Mouse (Mus musculus): ENCODE results near the gene Psmc3ip.

Gene Psmc3ip

GRCm38 (mm10) chr11:101079746-101080145 is 15.5 kb downstream of the Psmc3ip start:
- DNase-seq (ENCODE audit: low spot score in 2 of 2) = no peak

- DNase-seq (ENCODE audit: low spot score in 2 of 2) = no peak
Measured at GRCm38 (mm10) chr11:101078121-101078520, 17.1 kb downstream of the Psmc3ip start, which contains the start of gene Hsd17b1. Gene Hsd17b1, plus strand, starts transcription at chr11:101078411.

- no peak for DNase-seq (ENCODE audit: low spot score in 2 of 2)
Measured at GRCm38 (mm10) chr11:101071810-101072428, 23.3 kb downstream of the Psmc3ip start.

DNA sequence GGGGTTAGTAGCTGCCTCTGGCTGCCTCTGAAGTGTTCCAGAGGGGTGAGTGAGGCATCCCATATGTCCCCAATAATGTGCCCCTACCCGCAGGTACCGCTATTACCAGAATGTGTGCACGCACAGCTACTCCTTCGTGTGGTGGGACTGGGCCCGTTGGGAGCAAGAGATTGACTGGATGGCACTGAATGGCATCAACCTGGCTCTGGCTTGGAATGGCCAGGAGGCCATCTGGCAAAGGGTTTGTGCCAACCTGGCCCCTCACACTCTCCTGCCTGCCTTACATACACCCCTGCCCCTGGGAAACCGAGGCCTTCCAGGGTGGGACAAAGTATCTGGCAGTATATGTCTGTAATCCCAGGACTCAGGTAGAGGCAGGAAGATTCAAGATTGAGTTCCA is 24.2 kb downstream of the Psmc3ip start:
- no peak for DNase-seq (ENCODE audit: low spot score in 2 of 2)

DNA sequence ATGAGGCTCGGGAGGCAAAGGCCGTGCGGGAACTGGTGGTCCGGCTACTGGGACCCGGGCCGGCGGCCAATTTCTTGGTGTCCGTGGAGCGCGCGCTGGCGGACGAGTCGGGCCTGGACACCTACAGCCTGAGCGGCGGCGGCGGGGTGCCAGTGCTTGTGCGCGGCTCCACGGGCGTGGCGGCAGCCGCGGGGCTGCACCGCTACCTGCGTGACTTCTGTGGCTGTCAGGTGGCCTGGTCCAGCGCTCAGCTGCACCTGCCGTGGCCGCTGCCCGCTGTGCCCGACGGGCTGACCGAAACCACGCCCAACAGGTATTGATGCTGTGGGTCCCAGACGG is 25.1 kb downstream of the Psmc3ip start:
- DNase-seq (ENCODE audit: low spot score in 2 of 2) = no peak

DNA sequence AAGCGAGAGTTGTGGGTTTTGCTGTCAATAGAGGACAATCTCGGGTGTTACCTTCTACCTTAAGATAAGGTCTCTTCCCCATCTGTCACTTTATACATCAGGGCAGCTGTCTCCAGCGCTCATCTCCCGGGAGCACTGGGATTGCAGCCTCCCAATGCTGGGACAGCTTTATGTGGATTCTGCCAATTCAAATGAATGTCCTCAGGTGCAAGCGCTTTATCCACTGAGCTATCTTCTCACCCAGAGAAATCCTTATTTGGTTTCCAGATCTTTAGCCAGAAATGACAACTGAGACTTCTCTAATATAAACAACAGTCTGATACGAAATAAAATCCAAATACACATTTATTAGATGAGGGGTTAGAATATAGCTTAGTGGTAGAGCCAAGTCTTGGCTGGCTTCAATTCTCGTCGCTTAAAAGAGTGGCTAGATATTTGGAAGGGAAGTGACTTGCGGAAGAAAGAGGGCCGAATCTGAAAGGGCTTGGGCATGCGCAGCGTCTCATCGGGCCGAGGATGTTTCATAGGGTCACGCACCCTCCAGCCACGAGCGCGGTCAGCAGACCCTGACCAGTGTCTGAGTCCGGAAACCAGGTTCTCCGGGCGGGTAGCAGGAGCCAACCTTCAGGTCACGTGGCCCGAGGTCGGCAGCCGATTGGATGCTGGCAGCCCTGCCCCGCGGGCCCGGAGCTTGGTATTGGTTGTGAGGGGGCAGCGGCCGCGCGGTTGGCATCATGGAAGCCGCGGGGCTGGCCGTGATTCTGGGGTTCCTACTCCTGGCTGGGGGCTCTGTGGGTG is 25.6 kb downstream of the Psmc3ip start, which contains the start of gene Naglu:
Gene Naglu (plus strand): TSS at position 622 of the 798 bp plus-strand sequence.
- DNase-seq (ENCODE audit: low spot score in 2 of 2) = peak; percentile 91 to 97

DNA sequence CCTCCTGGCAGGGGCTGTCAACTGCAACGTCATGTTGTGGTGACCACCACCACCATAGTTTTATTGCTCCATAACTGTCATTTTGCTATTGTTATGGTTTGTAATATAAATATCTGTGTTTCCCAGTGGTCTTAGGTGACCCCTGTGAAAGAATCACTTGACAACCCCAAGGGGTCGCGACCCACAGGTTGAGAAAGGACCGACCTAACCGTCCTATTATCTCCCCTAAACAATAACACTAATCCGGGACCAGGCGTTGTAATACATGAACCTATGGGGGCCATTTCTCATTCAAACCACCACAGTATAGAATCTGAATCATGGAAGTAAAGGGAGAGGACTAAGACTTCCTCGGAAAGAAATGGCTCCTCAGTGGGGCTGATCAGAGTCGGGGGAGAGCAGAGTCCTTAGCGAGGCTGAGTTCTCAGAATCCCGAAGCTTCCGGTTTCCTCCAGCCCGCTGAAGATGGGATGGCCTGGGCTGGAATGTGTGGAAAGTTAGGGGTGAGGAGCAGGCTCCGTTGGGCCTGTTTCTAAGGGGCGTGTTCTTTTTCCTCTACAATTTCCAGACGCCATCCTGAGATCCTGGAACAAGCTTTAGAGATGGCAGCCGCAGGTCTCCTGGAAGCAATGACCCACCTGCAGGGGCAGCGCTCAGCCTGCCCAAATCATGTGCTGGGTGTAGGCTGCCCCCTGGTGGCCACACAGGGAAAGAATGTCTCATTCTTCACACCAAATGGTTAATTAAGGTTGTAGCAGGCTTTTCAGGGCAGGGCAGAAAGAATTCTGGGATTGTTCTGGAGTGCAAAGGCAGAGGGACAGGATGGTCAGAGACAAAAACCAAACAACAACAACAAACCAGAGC is 28.5 kb downstream of the Psmc3ip start:
- peak; percentile 87 to 91 for DNase-seq (ENCODE audit: low spot score in 2 of 2)

DNA sequence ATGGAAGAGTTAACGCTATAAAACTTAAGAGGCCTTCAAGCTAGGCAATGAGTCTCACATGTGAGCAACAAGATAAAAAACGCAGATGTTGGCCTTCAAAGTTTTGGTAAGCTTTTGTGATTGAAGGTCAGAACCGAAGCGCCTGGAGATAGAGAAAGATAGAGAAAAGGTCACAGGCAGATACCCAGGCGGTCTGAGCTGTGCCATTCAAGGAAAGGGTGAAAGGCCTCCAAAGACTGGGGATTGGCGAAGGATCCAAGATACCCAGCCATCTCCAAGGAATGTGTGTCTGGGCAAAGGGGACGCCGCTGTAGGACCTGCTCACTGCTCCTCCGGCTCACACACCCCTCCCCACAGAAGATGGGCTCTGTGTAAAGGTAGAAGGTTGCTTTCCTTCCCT is 30.2 kb downstream of the Psmc3ip start:
- no peak for DNase-seq (ENCODE audit: low spot score in 2 of 2)

DNA sequence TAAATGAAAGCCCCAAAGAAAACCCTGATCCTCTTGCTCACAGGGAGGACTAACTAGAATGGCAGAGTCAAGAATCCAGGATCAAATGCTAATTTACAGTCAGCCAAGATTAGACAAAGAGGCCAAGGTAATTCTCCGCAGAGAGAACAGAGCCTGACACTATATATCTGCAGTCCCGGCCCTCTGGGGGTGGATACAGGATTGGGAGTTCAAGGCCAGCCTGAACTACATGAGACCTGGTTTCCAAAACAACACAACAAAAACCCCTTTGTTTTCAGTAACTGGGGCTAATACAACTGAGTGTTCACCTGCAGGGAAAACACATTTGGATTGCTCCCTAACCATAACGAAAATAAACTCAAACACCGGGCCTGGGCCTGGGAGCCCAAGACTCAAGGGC is 30.8 kb downstream of the Psmc3ip start:
- peak in 1 of 2 experiments; percentile 46 for DNase-seq (ENCODE audit: low spot score in 2 of 2)

DNA sequence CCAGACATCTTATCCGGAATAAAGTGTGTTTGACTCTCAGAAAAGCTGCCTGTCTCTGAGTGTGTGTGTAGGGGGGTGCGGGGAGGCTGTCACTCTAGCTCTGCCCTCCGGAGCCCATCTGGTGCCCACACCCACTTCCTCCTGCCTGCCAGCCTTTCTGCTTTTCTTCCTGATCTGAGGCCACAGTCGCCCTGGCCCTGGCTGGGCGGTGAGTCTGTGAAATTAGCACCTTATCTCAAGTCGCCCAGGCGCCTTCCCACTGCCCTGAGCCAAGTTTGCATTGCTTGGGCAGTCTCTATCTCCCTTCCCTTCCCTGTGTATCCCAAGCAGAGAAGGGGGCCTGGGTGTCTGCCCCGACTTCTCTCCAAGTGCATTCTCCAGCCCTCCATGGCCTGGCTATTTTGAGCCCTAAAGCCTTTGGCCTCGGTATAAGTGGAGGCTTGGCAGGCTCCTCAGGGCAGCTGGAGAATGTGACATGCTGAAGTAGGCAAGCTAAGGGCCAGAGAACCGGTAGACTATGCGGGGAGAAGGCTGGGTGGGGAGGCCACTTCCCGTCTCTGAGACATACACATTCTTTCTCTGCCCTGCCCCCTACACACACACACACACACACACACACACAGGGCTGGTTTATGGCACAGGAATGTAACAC is 31.4 kb downstream of the Psmc3ip start:
- peak; percentile 79 to 93 for DNase-seq (ENCODE audit: low spot score in 2 of 2)

GRCm38 (mm10) chr11:101062971-101063675 is 32.1 kb downstream of the Psmc3ip start:
- no peak for DNase-seq (ENCODE audit: low spot score in 2 of 2)

GRCm38 (mm10) chr11:101062165-101062884 is 32.9 kb downstream of the Psmc3ip start:
- DNase-seq (ENCODE audit: low spot score in 2 of 2) = peak in 1 of 2 experiments; percentile 35

DNA sequence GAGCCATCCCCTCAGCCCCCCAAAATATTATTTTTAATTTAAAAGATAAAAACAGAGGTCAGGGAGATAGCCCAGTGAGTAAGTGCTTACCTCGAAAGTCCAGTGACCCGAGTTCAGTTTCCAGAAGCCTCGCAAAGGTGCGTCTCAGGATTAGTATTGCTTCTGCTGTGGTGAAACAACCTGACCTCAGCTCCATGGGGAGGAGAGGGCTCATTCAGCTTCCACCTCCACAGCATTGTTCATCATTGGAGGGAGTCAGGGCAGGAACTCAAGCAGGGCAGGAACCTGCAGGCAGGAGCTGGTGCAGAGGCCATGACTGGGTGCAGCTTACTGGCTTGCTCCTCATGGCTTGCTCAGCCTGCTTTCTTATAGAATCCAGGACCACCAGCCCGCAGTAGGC is 34.2 kb downstream of the Psmc3ip start:
- peak in 1 of 2 experiments; percentile 11 for DNase-seq (ENCODE audit: low spot score in 2 of 2)

GRCm38 (mm10) chr11:101060126-101060525 is 35.1 kb downstream of the Psmc3ip start:
- DNase-seq (ENCODE audit: low spot score in 2 of 2) = peak in 1 of 2 experiments; percentile 34

DNA sequence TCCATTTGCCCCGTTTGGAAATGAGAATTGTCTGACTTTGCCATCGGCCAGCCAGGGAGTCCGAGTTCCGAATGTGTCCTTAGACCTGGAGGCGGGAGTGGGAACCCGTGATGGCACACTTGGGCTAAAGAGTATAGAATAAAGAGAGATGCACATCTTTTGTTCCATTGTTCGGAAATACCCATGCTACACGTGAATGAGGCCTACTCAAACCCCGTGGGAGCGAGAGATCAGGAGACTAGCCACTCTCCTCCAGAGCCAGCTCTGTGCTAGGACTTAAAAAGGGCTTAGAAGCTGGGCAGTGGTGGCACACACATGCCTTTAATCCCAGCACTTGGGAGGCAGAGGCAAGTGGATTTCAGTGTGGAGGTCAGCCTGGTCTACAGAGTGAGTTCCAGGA is 35.8 kb downstream of the Psmc3ip start:
- peak in 1 of 2 experiments; percentile 16 for DNase-seq (ENCODE audit: low spot score in 2 of 2)

- peak in 1 of 2 experiments; percentile 13 for DNase-seq (ENCODE audit: low spot score in 2 of 2)
Measured at GRCm38 (mm10) chr11:101058726-101059125, 36.5 kb downstream of the Psmc3ip start.

GRCm38 (mm10) chr11:101057860-101058259 is 37.4 kb downstream of the Psmc3ip start:
- DNase-seq (ENCODE audit: low spot score in 2 of 2) = peak; percentile 89 to 93

- DNase-seq (ENCODE audit: low spot score in 2 of 2) = no peak
Measured at GRCm38 (mm10) chr11:101056885-101057284, 38.4 kb downstream of the Psmc3ip start.

DNA sequence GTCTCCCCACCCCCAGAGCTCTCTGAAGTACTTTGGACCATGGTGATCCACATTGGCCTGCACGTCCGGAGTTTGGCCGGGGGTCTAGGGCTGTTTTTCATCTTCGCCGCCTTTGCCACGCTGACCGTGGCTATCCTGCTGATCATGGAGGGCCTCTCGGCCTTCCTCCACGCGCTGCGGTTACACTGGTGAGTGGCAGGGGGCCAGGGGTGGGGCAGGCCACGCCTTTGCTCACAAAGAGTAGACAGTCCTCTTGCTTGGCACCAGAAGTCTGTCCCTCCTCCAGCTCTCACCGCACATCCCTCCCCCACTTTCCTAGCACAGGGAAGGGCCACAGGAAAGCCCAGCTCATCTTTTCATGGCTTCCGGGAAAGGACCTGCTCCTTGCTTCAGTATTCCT is 39.8 kb downstream of the Psmc3ip start:
- peak in 1 of 2 experiments; percentile 24 for DNase-seq (ENCODE audit: low spot score in 2 of 2)

GRCm38 (mm10) chr11:101053974-101054373 is 41.3 kb downstream of the Psmc3ip start:
- DNase-seq (ENCODE audit: low spot score in 2 of 2) = peak in 1 of 2 experiments; percentile 56
